Mouse (Mus musculus) heart, adult 2 months (tissue): Measurements from ENCODE around the gene Kiz. TPM values are rescaled to one million over a fixed set of nuclear protein-coding genes. Genes with fewer than 3 reads are reported as not detected.

Experiments used
- DNase-seq, 2 experiments: peaks; one replicate each; pipeline ENCODE4 v3.0.0; 2021
- H3K27ac ChIP-seq: fragments of 200-600 bp; 2 replicates; pipeline ENCODE4 v1.8.1; 2022
- H3K27me3 ChIP-seq: fragments of 200-500 bp; 2 replicates; pipeline ENCODE4 v1.6.1; 2012; ENCODE audit warnings: mild to moderate bottlenecking, low read length, inconsistent platforms, mixed read lengths; ENCODE audit not compliant: control insufficient read depth, insufficient read depth
- H3K36me3 ChIP-seq: fragments of 200-500 bp; 2 replicates; pipeline ENCODE4 v1.6.1; 2012; ENCODE audit warnings: low read length, inconsistent platforms; ENCODE audit not compliant: control insufficient read depth, insufficient read depth
- H3K4me1 ChIP-seq: fragments of 200-500 bp; 2 replicates; pipeline ENCODE4 v1.6.1; 2011; ENCODE audit warnings: low read length; ENCODE audit not compliant: control insufficient read depth, insufficient read depth
- H3K4me3 ChIP-seq: fragments of 200-600 bp; 2 replicates; pipeline ENCODE4 v1.8.1; 2022
- H3K79me2 ChIP-seq: fragments of 200-500 bp; replicated peaks from 2 replicates; pipeline ENCODE4 v1.6.1; 2012; ENCODE audit warnings: mild to moderate bottlenecking, inconsistent platforms, low read length, moderate library complexity, mixed read lengths; ENCODE audit not compliant: control insufficient read depth, insufficient read depth
- H3K9ac ChIP-seq: fragments of 200-500 bp; 2 replicates; pipeline ENCODE4 v1.6.1; 2012; ENCODE audit warnings: low read depth, mild to moderate bottlenecking, control low read depth, inconsistent platforms, low read length, mixed read lengths
- CTCF ChIP-seq: fragments of 200-600 bp; IDR thresholded peaks from 2 replicates; pipeline ENCODE4 v1.8.1; 2022; ENCODE audit warnings: antibody characterized with exemption, mild to moderate bottlenecking, moderate library complexity
- EP300 ChIP-seq: fragments of 200-500 bp; IDR thresholded peaks from 2 replicates; pipeline ENCODE4 v1.6.1; 2011; ENCODE audit warnings: low read depth, low read length, control low read depth; ENCODE audit not compliant: insufficient read depth
- POLR2A ChIP-seq: fragments of 200-500 bp; IDR thresholded peaks from 2 replicates; pipeline ENCODE4 v1.6.1; 2011; ENCODE audit warnings: mild to moderate bottlenecking, low read depth, low read length, control low read depth; ENCODE audit not compliant: insufficient read depth
- WGBS: fragments of 180-500 bp; shearing (Covaris S2); methylation state at CpG from one replicate; pipeline ENCODE4 v1.1.7; 2018; 5-methylcytosine and 5-hydroxymethylcytosine counted together
- intact Hi-C: fragments of 180-260 bp; cut with DNase I; formaldehyde crosslinking; loops from one replicate; pipeline ENCODE4 v1.15.1; 2025
- polyA plus RNA-seq: library from polyadenylated mRNA; depleted of rRNA; stranded (reverse); fragments of >200 nt; gene quantifications from 2 replicates; pipeline ENCODE4 v1.2.3, GENCODE M21; 2012
- total RNA-seq, 2 experiments: library from RNA; stranded (reverse); gene quantifications; 2 replicates each; pipeline ENCODE4 v1.2.3; 2021

Gene Kiz
- total and polyA plus RNA-seq, 3 experiments = 16.2 to 124 (median 97.9) TPM

DNA sequence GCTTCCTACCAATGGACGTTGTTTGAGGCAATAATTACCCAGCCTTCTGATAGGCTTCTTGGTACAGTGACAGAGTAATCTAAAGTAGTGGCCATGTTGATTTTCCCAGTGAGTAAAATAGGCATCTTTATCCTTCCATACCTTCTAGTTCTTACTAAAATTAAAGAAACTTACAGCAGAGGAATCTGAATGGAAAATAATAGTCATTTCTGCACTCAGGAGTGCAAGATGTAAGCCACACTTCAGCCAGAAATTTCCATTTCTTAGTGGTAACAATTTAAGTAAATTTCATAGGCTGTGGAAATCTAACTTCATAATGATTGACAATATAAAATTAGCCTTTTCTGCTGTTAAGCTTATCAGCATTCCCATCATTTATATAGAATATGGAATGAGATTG is 69.6 kb downstream of the Kiz start:
- intact Hi-C loops = no loop called here
- H3K36me3 ChIP-seq = no peaks in the 10 kb centered on the region
- no peak overlapping the region for H3K9ac ChIP-seq
- H3K27me3 ChIP-seq = no peaks in the 10 kb centered on the region
- H3K27ac ChIP-seq = no peak overlapping the region
- H3K4me3 ChIP-seq = no peak overlapping the region
- WGBS = 93% methylated on average over 1 of the region's 1 CpGs
- DNase-seq = no peak
- no peaks in the 10 kb centered on the region for H3K79me2 ChIP-seq
- TF ChIP-seq EP300 (no peak), CTCF (no peak), POLR2A (no peak)
- no peaks in the 10 kb centered on the region for H3K4me1 ChIP-seq

DNA sequence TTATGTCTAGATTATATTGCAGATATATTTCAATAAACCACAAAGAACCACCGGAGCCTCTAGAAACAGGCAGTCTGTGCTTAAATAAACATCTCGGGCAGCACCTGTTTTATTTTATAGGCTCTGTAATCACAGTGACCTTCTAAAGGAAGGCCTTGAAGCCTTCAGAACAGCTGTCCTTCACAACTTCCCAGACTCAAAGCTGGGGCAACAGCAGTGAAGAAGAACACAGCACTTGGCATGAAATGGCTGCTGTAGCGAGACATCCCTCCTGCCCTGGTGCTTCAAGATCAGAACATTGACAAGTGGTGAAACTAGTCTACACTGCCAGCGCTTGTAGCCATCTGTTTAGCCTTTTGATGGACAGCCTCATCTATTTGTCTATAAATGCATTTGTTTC is 70.2 kb downstream of the Kiz start:
- 89% methylated on average over 4 of the region's 4 CpGs for WGBS
- Histone ChIP-seq H3K27me3 (no peaks in the 10 kb centered on the region), H3K79me2 (no peaks in the 10 kb centered on the region), H3K4me3 (no peak overlapping the region), H3K9ac (no peak overlapping the region), H3K4me1 (no peaks in the 10 kb centered on the region), H3K27ac (no peak overlapping the region), H3K36me3 (no peaks in the 10 kb centered on the region)
- intact Hi-C loops = no loop called here
- DNase-seq = no peak
- no peak for TF ChIP-seq EP300
- no peak for TF ChIP-seq POLR2A
- no peak for TF ChIP-seq CTCF

DNA sequence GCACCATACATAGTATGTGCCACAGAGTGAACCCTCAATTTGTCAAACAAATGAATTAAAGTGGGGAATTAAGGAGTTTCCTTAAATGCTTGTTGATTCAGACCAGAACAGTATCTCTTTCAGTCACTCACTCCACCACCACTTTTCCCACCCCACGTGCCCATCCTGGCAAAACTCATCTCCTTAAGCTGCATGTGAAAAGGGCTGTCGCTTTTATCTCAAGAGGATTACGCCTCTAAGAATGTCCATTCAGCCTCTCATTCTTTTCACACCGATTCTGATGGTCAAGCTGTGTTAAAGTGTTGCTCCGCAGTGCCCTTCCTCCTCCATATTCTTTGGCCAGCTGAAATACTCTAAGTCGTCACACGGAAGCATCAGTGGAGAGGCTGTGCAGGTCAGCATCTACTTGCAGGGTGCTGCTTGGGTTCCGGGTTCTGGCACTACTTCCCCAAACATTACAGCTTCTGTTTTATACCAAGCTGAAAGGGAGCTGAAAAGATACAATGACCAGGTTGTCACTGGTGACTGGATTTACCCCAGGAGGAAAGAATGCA is 92.6 kb downstream of the Kiz start:
- no peaks in the 10 kb centered on the region for H3K36me3 ChIP-seq
- H3K27me3 ChIP-seq = no peaks in the 10 kb centered on the region
- no peaks in the 10 kb centered on the region for H3K79me2 ChIP-seq
- no peak overlapping the region for H3K9ac ChIP-seq
- intact Hi-C loops = no loop called here
- no peak overlapping the region for H3K27ac ChIP-seq
- WGBS = 50% methylated on average over 8 of the region's 8 CpGs
- TF ChIP-seq CTCF (no peak), EP300 (no peak), POLR2A (no peak)
- DNase-seq = no peak
- H3K4me3 ChIP-seq = no peak overlapping the region
- H3K4me1 ChIP-seq = no peaks in the 10 kb centered on the region

DNA sequence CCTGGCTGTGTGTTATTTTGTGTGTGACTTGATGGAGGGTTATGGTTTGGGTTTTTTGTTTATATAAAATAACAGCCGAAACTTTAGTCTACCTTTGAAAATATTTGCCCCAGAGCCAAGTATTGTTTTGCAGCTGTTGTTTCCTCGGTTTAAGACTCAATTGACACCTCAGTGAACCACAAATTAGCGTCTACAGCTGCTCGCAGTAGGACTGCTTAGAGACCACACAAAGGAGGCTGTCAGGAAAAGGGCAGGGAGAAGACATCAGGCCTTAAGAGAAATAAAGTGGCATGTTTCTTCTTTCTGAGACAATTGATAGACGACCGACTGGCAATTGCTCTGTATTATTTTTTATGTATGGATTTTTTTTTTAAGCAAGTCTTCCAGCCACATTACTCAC is 100.7 kb downstream of the Kiz start:
- 76% methylated on average over 6 of the region's 6 CpGs for WGBS
- Histone ChIP-seq H3K4me1 (no peaks in the 10 kb centered on the region), H3K9ac (no peak overlapping the region), H3K4me3 (no peak overlapping the region), H3K79me2 (no peaks in the 10 kb centered on the region), H3K27me3 (no peaks in the 10 kb centered on the region), H3K27ac (no peak overlapping the region), H3K36me3 (no peaks in the 10 kb centered on the region)
- intact Hi-C loops = loop anchor here (5.0 kb wide), 2 partner anchors 99 to 324 kb away; partner anchors contain the start of gene Kiz
- no peak for DNase-seq
- TF ChIP-seq EP300 = no peak
- TF ChIP-seq CTCF = no peak
- no peak for TF ChIP-seq POLR2A

DNA sequence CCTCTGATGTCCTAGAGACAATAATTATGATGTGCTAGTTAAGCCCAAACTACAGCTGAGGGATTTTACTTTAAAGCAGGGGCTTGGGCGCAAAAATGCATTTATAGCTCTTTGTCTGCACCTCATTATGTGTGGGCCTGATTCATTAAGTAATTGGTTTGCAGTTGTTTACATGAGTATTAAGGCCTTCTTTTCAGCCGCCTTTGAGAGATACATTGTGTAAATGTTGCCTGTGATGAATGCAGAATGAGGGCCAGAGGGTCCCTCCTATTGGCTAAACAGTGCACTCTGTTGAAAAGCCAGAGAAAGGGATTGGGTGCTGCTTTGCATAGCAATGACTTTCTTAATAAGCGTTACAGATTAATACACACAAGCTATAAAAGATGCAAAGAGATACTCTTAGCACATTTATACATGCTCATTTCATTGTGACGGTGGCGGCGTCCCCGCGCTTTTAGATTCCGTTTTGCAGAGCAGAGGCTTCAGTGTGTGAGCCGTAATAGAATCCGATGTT is 102.8 kb downstream of the Kiz start:
- H3K4me1 ChIP-seq = 0 out of 2 replicates have a peak, but pooled peaks cover 1% of the 10 kb centered on the region
- 71% methylated on average over 11 of the region's 11 CpGs for WGBS
- H3K36me3 ChIP-seq = no peaks in the 10 kb centered on the region
- no peaks in the 10 kb centered on the region for H3K27me3 ChIP-seq
- DNase-seq = no peak
- no peak overlapping the region for H3K4me3 ChIP-seq
- H3K9ac ChIP-seq = no peak overlapping the region
- H3K79me2 ChIP-seq = no peaks in the 10 kb centered on the region
- intact Hi-C loops = loop anchor here (5.0 kb wide), 2 partner anchors 101 to 326 kb away; partner anchors contain the start of gene Kiz
- H3K27ac ChIP-seq = no peak overlapping the region
- TF ChIP-seq EP300 (no peak), CTCF (no peak), POLR2A (no peak)
